Mouse (Mus musculus): ENCODE results near the gene Il2rb.

Gene Il2rb

DNA sequence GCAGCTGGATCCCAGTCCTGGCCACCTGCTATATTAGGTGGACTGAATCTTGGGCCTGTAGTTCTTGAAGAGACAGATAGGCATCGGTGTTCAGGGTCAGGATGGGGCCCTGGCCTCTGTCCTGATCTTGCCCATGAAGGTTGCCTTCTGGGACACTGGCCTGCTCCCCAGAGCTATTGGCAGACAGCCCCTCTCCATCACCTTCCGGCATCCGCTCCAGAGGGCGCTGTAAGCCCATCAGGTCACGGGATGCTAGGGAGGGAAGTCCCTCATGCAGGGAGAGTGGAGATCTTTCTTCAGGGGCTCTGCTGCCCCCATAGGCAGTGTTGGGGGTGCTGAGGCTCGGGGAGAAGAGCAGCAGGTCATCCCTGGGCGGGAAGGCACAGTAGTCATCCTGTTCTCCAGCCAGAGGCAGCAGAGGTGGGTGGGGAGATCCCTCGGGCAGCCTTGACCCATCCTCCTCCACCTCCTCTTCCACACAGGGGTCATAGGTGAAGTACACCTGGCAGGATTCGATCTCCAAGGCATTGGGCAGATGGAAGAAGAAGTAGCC is 13.5 kb downstream of the Il2rb start:
- no peak for DNase-seq (ENCODE audit: low spot score)

DNA sequence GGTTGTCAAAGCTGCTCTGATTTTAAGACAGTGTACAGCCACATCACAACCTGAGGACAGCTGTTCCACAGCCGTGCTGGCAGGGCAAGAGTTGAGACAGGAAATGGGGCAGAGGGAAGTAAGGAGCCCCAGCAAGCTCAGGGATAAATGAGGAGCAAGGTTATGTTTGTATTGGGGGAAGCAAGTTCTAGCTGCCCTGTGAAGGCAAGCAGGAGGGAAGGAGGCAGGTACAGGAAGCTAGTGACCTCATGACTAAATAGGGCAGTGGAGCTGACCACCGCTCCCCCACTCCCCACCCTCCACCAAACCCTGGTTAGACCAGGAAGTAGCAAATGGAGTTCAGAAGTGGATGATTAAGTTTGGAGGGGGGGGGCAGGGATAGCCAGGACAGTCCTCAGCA is 14.1 kb downstream of the Il2rb start:
- DNase-seq (ENCODE audit: low spot score), result no peak

DNA sequence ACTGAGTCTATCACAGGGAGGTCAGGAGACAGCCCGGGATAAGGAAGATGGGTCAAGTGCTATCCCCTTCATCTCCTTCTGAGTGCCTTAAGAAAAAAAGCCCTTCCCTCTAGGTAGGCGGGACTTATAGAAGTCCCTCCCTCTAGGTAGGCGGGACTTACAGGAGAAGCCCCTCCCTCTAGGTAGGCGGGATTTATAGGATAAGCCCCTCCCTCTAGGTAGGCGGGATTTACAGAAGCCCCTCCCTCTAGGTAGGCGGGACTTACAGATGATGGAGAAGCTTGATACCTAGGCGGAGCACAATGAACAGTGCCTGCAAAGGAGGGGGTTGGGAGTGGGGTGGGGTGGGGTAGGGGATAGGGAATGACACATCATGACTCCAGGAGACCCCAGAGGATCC is 15.0 kb downstream of the Il2rb start:
- DNase-seq (ENCODE audit: low spot score), result no peak

DNA sequence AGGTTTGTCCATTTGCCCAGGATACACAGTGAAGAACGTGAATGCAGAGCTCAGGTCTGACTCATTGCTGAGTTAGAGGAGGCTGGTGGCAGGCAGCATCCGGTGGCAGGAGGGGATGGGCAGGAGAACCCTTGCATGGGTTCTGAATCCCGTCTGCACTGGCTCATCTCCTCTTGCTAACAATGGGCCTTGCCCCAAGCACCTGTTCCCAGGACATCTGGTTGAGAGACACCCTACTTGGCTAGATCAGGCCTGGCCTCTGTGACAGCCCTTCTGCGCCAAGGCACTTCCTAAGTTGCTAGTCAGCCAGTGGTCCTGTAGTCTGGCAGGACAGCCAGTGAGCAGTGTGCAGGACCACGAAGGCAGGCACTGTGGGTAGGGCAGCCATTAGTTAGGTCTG is 15.6 kb downstream of the Il2rb start:
- DNase-seq (ENCODE audit: low spot score), result no peak

DNA sequence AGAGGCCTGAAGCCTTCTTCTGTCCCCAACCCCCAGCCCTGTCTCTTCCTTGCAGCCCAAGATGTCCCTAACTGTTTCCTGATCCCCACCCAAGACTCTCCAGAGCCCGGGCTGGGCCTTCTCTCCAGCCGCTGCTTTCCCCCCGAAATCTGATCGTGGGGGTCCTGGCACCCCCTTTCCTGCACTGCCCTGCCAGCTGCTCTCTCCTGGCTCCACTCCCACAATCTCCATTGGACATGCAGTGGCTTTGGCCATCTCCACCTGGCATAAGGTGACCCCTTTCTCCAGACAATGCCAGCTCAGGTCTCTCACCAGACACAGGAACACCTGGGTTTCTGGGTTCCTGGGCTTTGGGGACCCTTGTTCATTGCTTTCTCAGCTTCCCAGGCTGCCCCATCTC is 17.0 kb downstream of the Il2rb start:
- DNase-seq (ENCODE audit: low spot score), result no peak

DNA sequence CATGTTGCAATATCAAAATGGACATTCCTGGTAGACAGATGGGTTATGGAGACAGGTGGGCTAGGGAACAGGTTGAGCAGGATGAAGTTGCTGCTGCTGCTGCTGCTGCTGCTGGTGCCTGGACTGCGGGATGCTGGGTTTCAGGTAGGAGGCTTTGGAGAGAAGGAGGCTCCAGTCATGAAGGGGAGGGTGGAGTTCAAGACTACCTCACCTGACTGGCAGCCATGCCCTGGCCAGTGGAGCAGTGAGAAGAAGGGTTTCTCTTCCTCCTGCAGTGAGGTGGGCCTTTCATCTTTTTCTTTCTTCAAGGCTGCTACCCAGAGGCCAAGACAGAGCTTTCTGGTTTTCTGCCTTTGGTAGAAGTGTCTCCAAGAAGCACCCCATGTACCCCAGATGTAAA is 18.2 kb downstream of the Il2rb start:
- DNase-seq (ENCODE audit: low spot score), result no peak

DNA sequence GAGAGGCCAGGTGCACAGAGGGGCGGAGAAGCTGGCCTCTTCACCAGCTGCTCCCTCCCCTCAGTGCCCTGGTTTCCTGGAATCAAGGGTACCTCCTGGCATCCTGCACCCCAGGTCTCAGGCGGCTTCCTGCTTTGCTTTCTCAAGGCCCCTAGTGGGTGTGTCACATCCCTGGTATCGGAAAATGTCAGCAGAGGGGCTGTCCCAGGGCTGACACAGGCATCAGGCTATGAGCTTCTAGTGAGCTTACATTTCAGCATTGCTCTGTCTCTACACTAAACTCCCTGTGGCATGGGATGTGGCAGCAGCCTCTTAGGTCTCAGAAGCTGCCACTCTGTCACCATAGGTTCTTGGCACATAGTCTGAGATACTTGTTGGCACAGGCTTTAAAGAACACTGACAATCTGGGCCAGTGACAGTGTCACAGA is 19.5 kb downstream of the Il2rb start:
- DNase-seq (ENCODE audit: low spot score), result no peak

DNA sequence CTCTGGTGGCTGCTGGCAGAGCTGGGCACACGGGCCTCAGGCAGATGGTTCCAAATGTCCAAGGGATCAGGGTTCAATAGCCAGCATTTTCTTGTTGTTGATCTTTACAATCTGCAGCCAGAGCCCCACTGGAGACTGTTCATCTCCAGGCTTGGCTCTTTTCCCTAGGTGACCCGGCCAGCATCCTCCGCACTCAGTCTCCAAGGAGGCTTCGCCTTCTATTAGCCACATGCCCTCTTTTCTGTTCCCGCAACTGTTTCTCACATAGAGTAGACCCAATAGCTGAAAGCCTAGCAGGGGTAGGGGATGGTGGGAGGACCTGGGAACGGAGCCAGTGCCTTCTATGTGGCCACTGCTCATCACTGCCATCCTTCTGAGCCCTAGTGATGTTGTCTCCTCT is 21.6 kb downstream of the Il2rb start:
- DNase-seq (ENCODE audit: low spot score), result no peak

DNA sequence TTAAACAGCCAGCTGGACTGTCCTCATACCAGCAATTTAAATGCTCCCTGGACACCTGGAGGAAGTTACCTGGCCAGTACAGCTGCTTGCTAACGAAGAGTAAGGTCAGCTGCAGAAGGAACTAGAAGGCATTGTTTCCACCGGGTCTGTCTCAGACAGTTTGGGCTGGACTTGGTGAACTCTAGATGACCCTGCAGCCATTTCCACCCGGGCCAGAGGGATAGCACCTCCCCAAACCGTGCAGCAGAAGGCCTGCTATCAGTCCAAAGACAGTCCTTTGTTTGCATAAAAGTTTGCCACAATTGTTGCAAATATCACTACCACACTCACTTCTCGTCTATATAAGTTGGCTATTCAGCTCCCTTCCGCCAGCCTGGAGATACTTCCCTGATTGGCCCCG is 23.2 kb downstream of the Il2rb start:
- DNase-seq (ENCODE audit: low spot score), result no peak

DNA sequence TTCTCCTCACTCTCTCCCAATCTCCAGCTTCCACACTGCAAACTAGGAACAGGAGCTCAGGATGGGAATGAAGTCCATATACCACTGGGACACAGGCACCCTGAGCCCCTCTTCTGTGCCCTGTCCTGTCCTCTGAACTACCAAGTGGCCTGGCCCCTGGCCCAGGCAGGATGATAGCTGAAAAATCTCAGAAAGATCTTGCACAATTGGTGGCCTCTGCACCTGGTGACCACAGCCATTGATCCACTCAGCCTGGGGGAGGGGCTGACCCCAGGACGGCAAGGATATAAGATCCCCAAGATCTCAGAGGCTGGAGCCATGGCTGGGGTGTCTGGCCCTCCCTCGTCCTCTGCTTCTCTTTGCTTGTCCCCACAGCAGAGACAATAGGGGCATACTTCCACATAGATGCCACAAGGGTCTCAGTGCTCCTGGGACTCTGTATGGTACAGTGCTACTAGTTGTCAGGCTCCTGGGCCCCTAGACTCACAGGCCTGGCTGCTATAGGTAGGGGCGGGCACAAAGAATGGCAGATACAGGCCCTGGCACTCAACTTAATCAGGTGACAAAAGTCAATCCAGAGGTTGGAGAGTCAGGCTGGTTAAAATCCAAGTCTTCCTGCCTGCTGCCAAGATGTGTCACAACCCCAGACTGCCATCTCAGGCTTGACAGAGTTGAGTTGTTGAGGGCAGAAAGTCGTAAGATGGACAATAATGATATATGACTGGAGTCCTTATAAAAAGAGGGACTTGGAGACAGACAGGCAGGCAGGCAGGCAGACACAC is 24.4 kb downstream of the Il2rb start:
- no peak for DNase-seq (ENCODE audit: low spot score)

DNA sequence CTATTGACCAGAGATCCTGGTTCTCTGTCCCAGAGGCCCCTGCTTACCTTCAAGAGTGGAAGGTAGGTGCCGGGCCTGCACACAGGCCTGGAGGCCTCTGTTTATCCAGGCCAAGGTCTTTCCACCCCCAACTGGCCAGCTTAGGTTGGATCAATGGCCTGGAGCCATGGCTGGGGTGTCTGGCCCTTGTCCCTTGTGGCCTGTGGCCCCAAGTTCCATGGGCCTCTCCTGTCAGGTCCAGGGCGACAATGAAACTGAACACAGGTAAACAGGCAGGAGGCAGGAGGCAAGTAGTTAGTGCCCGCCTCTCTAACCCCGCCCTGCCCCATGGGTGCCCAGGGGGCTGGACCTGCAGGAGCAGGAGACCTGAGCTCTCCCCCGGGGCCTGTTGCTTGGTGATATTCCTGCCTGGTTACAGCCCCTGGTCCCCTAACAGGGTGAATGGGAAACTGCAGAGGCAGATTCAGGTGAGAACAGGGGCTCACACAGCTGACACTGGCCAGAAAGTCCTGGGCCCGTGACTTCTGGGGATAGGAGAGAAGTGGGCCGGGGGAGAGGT is 26.6 kb downstream of the Il2rb start, which contains the start of gene Tmprss6:
Gene Tmprss6, minus strand, starts transcription at position 256 of the 559 bp plus-strand sequence.
- DNase-seq (ENCODE audit: low spot score), result no peak

DNA sequence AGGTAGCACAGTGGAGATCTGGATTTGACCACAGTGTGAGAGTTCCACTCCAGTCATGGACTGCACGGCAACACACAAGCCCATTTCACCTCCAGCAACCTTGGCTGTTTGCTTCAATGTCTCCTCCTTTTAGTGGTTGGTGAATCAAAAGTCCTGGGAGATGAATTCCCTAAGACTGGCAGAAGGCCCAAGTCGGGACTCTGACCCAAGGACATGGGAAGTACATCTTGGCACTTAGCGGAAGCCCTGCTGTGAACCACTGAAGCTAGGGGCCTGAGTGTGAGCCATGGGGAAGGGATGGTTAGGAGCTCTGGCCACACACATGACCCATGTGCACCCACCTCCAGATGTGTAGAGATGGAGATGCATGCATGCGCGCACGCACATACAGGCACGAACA is 27.5 kb downstream of the Il2rb start:
- no peak for DNase-seq (ENCODE audit: low spot score)

DNA sequence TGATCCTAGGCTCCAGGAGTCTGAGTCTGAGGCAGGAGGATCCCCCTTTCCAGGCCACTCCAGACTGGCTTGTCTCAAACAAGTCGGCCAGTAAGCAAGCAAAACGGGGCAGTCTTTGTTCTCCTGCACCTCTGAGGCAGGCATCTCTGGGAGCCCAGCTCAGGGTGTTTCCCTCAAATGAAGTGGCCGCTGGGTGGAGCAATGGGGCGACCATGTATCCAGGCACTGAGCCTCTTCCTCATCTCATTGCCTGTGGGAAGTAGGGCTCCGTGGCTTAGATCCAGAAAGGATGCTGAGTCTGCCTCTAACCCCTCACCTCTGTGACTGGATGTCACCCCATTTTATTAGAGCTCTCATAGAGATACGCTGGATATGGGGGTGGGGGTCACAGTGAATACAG is 28.3 kb downstream of the Il2rb start:
- no peak for DNase-seq (ENCODE audit: low spot score)

DNA sequence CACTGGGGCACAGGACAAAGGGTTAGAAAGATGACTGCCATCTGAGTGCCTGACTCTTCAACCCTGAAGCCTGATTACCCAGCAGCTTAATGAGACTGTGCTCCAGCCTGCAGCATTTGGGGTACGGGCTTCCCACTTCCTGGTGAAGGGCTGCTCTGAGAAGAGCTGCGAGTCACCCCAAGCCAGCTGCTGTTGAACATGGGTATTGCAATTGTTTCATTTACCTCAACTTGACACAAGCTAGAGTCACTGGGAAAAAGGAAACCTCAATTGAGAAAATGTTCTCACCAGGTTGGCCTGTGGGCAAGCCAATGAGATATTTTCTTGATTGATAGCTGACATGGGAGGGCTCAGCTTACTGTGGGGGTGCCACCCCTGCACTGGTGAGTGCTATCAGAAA is 32.1 kb downstream of the Il2rb start:
- no peak for DNase-seq (ENCODE audit: low spot score)

DNA sequence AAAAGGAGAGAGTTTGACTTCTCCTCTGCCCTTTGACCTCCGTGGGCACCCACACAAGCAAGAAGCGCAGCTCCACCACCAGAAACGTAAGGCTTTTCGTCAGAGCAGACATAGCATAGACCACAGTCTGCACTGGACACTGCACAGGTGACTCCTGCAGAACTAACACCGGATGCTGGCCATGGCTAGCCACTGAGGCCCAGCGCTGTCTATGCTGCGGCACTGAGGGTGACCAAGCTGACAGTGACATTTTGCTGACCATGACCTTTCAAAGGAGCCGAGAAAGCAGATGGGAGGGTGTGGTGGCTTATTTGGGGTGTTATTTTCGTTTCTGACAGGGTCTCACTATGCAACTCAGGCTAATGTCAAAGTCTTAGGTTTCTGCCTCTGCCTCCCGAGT is 37.9 kb downstream of the Il2rb start:
- no peak for DNase-seq (ENCODE audit: low spot score)

DNA sequence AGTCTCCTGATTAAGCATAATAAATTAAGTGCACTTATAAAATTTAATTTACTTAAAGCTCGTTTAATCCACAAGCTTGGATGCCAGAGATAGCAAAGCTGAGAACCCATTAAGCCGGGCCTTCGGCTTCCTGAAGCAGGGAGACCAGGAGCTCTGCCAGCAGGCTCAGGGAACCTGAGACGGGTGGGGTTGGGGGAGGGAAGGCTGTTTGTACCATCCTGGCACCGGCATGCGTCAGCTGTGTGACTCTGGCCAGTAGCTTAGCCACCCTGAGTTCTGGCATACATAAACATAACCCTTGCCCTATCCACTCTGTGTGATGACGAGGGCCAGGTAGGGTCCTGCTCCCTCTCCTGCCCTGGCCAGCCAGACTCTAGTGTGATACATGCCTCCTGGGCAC is 39.0 kb downstream of the Il2rb start:
- DNase-seq (ENCODE audit: low spot score), result no peak

DNA sequence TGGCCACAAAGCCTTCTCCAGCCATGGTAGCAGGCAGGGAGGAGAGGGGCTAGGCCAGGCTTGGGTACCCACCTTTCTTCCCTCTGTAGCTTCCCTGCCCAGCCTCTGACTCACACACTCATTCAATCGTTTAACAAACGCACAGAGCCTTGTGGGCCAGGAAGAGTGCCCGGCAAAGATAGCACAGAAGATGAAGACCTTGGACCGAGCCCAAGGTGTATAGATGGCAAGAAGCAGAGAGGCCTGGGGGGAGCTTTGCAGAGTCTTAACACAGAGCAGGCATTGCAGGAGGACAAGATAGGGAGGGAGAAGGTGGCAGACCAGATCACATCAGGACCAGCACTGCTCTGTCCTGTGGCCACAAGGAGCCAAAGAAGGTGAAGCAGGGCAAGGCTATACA is 39.9 kb downstream of the Il2rb start:
- no peak for DNase-seq (ENCODE audit: low spot score)

DNA sequence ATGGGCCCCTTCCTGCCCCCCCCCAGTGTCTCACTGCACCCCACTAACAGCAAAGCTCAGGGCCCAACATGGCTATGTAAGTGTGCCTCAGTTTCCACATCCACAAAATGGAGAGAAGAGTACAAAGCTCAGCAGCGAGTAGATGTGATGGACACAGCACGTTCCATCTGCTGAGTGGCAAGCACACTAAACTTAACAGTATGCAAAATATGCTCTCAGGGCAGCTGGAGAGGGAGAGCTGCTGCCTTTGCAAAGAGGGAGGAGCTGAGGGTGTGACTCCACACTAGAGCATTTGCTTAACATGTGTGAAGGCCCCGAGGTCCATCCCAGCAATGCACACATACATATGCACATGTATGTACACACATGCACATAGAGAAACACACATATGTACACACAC is 42.1 kb downstream of the Il2rb start:
- DNase-seq (ENCODE audit: low spot score), result no peak

DNA sequence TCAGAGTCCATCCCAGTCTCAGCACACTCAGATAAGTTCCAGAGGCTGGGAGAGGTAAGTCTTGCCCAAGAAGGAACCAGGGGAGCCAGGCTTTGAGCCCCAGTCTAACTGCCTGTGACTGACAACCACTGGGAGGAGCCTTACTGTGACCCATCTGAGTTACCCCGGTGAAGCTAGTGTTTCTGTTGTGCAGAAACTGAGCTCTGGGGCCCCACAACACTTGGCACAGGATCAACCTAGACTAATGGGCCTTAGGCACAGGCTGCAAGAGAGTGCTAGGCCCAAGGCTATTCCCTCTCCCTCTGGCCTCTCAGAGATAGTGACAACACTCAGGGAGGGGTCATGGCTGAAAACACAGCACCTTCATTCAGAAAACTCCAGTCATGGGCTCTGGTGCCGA is 43.9 kb downstream of the Il2rb start:
- DNase-seq (ENCODE audit: low spot score), result no peak

DNA sequence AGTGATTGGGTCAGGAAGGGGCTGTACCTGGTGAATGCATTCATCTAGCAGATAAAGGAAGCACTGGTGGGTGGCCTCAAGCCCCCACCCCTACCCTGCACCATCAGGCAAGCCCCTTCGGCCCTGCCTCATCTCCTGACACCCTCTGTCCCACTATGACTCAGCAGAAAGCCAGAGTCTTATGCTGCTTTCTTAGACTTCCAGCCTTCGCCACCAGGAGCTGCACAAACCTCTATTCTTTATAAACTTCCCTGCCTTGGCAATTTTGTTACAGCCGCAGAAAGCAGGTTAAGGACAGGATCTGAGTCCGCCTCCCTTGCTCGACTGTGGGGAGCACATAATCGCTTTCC is 44.7 kb downstream of the Il2rb start:
- no peak for DNase-seq (ENCODE audit: low spot score)

DNA sequence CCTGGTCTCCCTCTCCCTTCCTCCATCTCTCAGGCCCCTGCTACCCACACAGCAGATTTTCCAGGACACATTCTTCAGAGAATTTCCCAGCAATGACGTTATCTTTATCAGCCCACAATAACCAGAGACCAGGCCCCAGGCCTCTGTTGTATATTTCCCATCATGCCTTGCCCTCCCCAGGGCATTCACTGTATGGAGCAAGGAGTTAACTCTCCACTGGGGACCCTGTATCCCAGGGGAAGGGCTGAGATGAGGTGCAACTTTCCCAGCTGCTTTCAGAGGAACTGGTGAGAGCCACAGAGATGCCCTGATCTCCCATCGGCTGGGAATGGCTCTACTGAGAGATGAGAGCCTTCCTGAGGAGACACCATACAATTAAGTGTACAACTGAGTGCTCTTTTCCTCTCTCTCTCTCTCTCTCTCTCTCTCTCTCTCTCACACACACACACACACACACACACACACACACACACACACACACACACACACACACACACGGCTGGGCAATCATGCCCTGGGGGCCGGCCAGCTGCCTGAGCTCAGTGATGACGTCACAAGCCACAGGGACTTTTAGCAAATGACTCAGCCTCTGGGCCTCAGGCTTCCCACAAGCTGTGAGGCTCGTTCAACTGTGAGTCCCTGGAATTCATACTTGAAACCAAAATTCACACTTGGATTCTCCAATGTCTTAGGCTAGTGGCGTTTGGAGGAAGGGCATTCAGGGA is 45.2 kb downstream of the Il2rb start:
- no peak for DNase-seq (ENCODE audit: low spot score)

DNA sequence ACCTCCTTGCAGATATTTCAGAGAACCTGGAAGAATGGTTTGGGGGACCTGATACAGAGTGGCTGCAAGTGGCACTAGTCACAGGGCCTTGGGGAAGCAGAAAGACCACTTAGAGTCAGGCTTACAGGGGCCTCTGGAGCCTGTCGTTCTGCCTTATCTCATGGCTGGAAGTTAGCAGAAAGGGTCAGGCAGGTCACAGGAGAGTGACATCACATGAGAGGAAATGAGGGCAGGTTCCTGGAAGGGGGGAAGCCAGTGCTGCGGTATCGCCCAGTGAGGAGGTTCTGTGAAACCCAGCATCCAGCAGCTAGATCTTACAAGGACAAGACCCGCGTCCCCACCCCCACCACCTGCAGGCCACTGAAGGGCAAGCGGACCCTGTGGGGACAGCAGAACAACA is 45.9 kb downstream of the Il2rb start:
- DNase-seq (ENCODE audit: low spot score), result no peak
